Mouse (Mus musculus): ENCODE measurements around the gene Tspear. TPM values are rescaled to one million over a fixed set of nuclear protein-coding genes. Genes with fewer than 3 reads are reported as not detected.

Gene Tspear
- polyA plus RNA-seq, 1 experiment from 2014 or later = 0.93 TPM

MicroRNAs within 50 kb of the gene (microRNA counts, 519-probe panel; counts per million panel counts)
- microRNA mmu-miR-1930 = 1,255 counts per million, percentile 77 among the panel's probes with 10 or more counts

Other genes starting within 250 kb of the Tspear start
- 48.8 and 50.0 TPM in 2 replicates for gene Fam207a, start 170.8 kb upstream of the Tspear start, polyA plus RNA-seq (2016; fragmentation: Nextera tagmentation; extraction: Ambion mirVana)
- 1.0 and 1.2 TPM in 2 replicates for gene Itgb2, start 156.3 kb upstream of the Tspear start, polyA plus RNA-seq (2016; fragmentation: Nextera tagmentation; extraction: Ambion mirVana)
- gene Pttg1ip, start 104.8 kb upstream of the Tspear start, polyA plus RNA-seq (2016; fragmentation: Nextera tagmentation; extraction: Ambion mirVana) = 66.6 and 67.2 TPM in 2 replicates
- 336 and 389 TPM in 2 replicates for gene Sumo3, start 80.5 kb upstream of the Tspear start, polyA plus RNA-seq (2016; fragmentation: Nextera tagmentation; extraction: Ambion mirVana)
- 4.4 TPM in 1 of 2 replicates, not detected in the other for gene Gm49325, start 80.4 kb upstream of the Tspear start, polyA plus RNA-seq (2016; fragmentation: Nextera tagmentation; extraction: Ambion mirVana)
- 100 and 103 TPM in 2 replicates for gene Ube2g2, start 64.3 kb upstream of the Tspear start, polyA plus RNA-seq (2016; fragmentation: Nextera tagmentation; extraction: Ambion mirVana)
- not detected in 2 replicates for gene Gm19402, start 4.2 kb downstream of the Tspear start, polyA plus RNA-seq (2016; fragmentation: Nextera tagmentation; extraction: Ambion mirVana)
- gene Gm9508, start 10.7 kb downstream of the Tspear start, polyA plus RNA-seq (2016; fragmentation: Nextera tagmentation; extraction: Ambion mirVana) = not detected in 2 replicates
- gene Gm10272, start 20.1 kb downstream of the Tspear start, polyA plus RNA-seq (2016; fragmentation: Nextera tagmentation; extraction: Ambion mirVana) = not detected in 2 replicates
- gene Gm10024, start 24.9 kb downstream of the Tspear start, polyA plus RNA-seq (2016; fragmentation: Nextera tagmentation; extraction: Ambion mirVana) = not detected in 2 replicates
- gene Gm10142, start 29.2 kb downstream of the Tspear start, polyA plus RNA-seq (2016; fragmentation: Nextera tagmentation; extraction: Ambion mirVana) = not detected in 2 replicates
- gene Krtap12-1, start 34.0 kb downstream of the Tspear start, polyA plus RNA-seq (2016; fragmentation: Nextera tagmentation; extraction: Ambion mirVana) = not detected in 2 replicates
- not detected in 2 replicates for gene Gm10100, start 39.9 kb downstream of the Tspear start, polyA plus RNA-seq (2016; fragmentation: Nextera tagmentation; extraction: Ambion mirVana)
- not detected in 2 replicates for gene Gm18596, start 56.1 kb downstream of the Tspear start, polyA plus RNA-seq (2016; fragmentation: Nextera tagmentation; extraction: Ambion mirVana)
- gene Gm9736, start 64.8 kb downstream of the Tspear start, polyA plus RNA-seq (2016; fragmentation: Nextera tagmentation; extraction: Ambion mirVana) = not detected in 2 replicates
- not detected in 2 replicates for gene Gm3233, start 73.1 kb downstream of the Tspear start, polyA plus RNA-seq (2016; fragmentation: Nextera tagmentation; extraction: Ambion mirVana)
- not detected in 2 replicates for gene Gm3238, start 84.8 kb downstream of the Tspear start, polyA plus RNA-seq (2016; fragmentation: Nextera tagmentation; extraction: Ambion mirVana)
- not detected in 2 replicates for gene Gm7138, start 90.4 kb downstream of the Tspear start, polyA plus RNA-seq (2016; fragmentation: Nextera tagmentation; extraction: Ambion mirVana)
- not detected in 2 replicates for gene Gm3250, start 96.0 kb downstream of the Tspear start, polyA plus RNA-seq (2016; fragmentation: Nextera tagmentation; extraction: Ambion mirVana)
- not detected in 2 replicates for gene Gm7137, start 101.6 kb downstream of the Tspear start, polyA plus RNA-seq (2016; fragmentation: Nextera tagmentation; extraction: Ambion mirVana)
- gene Gm9639, start 108.5 kb downstream of the Tspear start, polyA plus RNA-seq (2016; fragmentation: Nextera tagmentation; extraction: Ambion mirVana) = not detected in 2 replicates
- not detected in 2 replicates for gene Gm19668, start 112.6 kb downstream of the Tspear start, polyA plus RNA-seq (2016; fragmentation: Nextera tagmentation; extraction: Ambion mirVana)
- gene Gm9507, start 125.3 kb downstream of the Tspear start, polyA plus RNA-seq (2016; fragmentation: Nextera tagmentation; extraction: Ambion mirVana) = not detected in 2 replicates
- gene Gm2696, start 128.1 kb downstream of the Tspear start, polyA plus RNA-seq (2016; fragmentation: Nextera tagmentation; extraction: Ambion mirVana) = not detected in 2 replicates
- gene Krtap10-4, start 140.5 kb downstream of the Tspear start, polyA plus RNA-seq (2016; fragmentation: Nextera tagmentation; extraction: Ambion mirVana) = not detected in 2 replicates
- gene Krtap10-10, start 149.4 kb downstream of the Tspear start, polyA plus RNA-seq (2016; fragmentation: Nextera tagmentation; extraction: Ambion mirVana) = not detected in 2 replicates
- not detected in 2 replicates for gene Gm36176, start 160.2 kb downstream of the Tspear start, polyA plus RNA-seq (2016; fragmentation: Nextera tagmentation; extraction: Ambion mirVana)
- gene Gm10318, start 166.3 kb downstream of the Tspear start, polyA plus RNA-seq (2016; fragmentation: Nextera tagmentation; extraction: Ambion mirVana) = not detected in 2 replicates
- not detected in 2 replicates for gene Gm3285, start 175.4 kb downstream of the Tspear start, polyA plus RNA-seq (2016; fragmentation: Nextera tagmentation; extraction: Ambion mirVana)
- 2.6 and 4.1 TPM in 2 replicates for gene Lrrc3, start 216.0 kb downstream of the Tspear start, polyA plus RNA-seq (2016; fragmentation: Nextera tagmentation; extraction: Ambion mirVana)

Data from hindbrain, embryonic 10.5 days (tissue).